Mouse (Mus musculus): ENCODE results near the gene Best1. TPM values are rescaled to one million over a fixed set of nuclear protein-coding genes. Genes with fewer than 3 reads are reported as not detected.

Gene Best1
- polyA plus RNA-seq (2015; fragmentation: Nextera tagmentation; extraction: Ambion mirVana): 2.3 TPM in 2 replicates

- Histone ChIP-seq H3K4me2 (no peak within 1 kb of the TSS), H3K4me1 (replicated peaks) (no peaks in the 10 kb centered on the region), H3K4me3 (no peak within 1 kb of the TSS), H3K27me3 (no peaks in the 10 kb centered on the region), H3K36me3 (no peaks in the 10 kb centered on the region), H3K9ac (no peak within 1 kb of the TSS), H3K9me3 (no peaks in the 10 kb centered on the region), H3K27ac (replicated peaks) (no peak within 1 kb of the TSS)
- no peak for ATAC-seq (ENCODE audit: low FRiP score, low read depth)
- WGBS: 81% methylated on average over 7 of the region's 7 CpGs
Measured at GRCm38 (mm10) chr19:10001206-10001969, at the start of gene Best1, which contains the start of gene Rab3il1. TSS of gene Best1 (minus strand) at chr19:10001633. TSS of gene Rab3il1 (plus strand) at chr19:10001669.

DNA sequence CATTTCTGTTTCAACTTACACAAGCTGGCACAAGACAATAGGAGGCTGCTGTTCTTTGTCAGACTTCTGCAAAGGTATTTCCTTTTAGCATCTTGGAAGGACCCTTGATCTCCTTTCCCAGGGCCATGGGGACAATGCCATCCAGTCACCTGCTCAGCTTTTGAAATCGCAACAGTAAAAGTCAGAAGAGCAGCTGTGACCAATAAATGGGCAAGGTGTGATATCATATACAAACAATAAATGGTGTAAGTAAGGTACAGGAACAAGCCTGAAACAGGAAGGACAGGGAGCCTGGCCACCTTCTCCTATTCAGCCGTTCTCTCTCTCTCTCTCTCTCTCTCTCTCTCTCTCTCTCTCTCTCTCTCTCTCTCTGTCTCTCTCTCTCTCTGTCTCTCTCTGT is 49.0 kb upstream of the Best1 start:
- Histone ChIP-seq H3K9me3 (no peaks in the 10 kb centered on the region), H3K9ac (no peak overlapping the region), H3K4me1 (replicated peaks) (no peaks in the 10 kb centered on the region), H3K27me3 (no peaks in the 10 kb centered on the region), H3K4me2 (no peak overlapping the region), H3K36me3 (peaks cover 30% of the 10 kb centered on the region), H3K27ac (replicated peaks) (no peak overlapping the region), H3K4me3 (no peak overlapping the region)
- no peak for ATAC-seq (ENCODE audit: low FRiP score, low read depth)
- WGBS: 82% methylated on average over 2 of the region's 2 CpGs

DNA sequence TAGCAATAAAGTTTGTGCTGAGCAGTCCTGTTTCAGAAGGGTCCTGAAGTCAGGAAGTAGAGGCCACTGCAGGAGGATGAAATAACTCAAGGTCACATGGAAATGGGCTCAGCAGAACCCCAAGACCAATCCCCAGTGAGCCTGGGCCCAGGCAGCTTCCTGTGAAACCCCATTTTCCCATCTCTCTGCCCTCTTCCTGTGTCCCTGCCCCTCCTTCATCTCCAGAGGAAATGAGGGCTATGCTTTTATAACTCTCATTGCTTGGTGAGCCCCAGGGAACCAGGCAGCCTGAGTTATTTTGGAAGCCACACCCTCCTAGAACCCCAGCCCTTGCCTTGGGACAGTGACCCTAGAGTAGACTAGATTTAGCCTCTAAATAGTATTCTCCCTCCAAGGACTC is 48.1 kb upstream of the Best1 start:
- Histone ChIP-seq H3K9ac (no peak overlapping the region), H3K27me3 (no peaks in the 10 kb centered on the region), H3K36me3 (peaks cover 22% of the 10 kb centered on the region), H3K27ac (replicated peaks) (no peak overlapping the region), H3K4me2 (no peak overlapping the region), H3K4me3 (no peak overlapping the region), H3K4me1 (replicated peaks) (no peaks in the 10 kb centered on the region), H3K9me3 (no peaks in the 10 kb centered on the region)
- no peak for ATAC-seq (ENCODE audit: low FRiP score, low read depth)

DNA sequence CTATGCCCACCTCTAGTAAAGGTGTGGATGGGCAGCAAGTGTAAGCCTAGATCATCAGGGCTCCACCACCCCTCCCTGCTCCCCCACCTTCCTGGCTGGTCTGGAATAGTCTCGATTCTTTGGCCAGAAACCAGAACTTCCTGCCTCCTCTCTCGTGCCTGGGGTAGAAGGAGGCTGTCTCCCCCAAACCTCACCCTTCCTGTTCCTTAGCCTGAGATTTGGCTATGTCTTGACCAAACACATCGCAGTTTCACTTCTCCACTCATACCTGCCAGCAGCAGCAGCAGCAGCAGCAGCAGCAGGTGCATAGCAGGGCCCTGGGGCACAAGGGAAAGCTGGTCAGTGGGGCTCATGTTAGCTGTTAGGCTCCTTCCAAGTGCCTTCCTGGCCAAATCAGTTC is 45.5 kb upstream of the Best1 start:
- 55% methylated on average over 3 of the region's 3 CpGs for WGBS
- ATAC-seq (ENCODE audit: low FRiP score, low read depth): no peak
- peaks cover 23% of the 10 kb centered on the region for H3K4me1 ChIP-seq (replicated peaks)
- H3K4me3 ChIP-seq: no peak overlapping the region
- H3K9me3 ChIP-seq: no peaks in the 10 kb centered on the region
- H3K9ac ChIP-seq: no peak overlapping the region
- H3K27me3 ChIP-seq: no peaks in the 10 kb centered on the region
- no peak overlapping the region for H3K27ac ChIP-seq (replicated peaks)
- no peaks in the 10 kb centered on the region for H3K36me3 ChIP-seq
- H3K4me2 ChIP-seq: no peak overlapping the region

DNA sequence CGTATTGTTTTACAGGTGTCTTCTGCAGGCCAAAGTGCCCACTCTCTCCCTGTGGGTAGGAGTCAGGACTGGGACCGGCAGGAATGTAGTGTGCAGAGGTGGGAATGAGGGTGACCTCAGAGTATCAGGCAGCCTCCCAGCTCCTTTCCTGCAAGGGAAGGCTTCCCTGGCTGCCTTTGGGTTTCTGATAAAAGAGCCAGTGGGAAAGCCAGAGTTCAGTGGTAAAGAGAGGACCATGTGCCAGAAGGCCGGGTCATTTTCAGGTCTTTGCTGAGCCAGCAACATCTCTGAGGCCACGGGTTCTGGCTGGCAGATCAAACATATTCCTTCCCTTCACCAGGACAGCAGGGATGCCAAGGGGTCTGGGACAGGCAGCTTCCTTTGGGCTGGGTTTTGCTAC is 44.9 kb upstream of the Best1 start:
- no peak overlapping the region for H3K4me3 ChIP-seq
- no peak overlapping the region for H3K27ac ChIP-seq (replicated peaks)
- H3K9ac ChIP-seq: no peak overlapping the region
- no peaks in the 10 kb centered on the region for H3K36me3 ChIP-seq
- no peak for ATAC-seq (ENCODE audit: low FRiP score, low read depth)
- 77% methylated on average over 4 of the region's 4 CpGs for WGBS
- H3K4me1 ChIP-seq (replicated peaks): peaks cover 25% of the 10 kb centered on the region
- H3K9me3 ChIP-seq: no peaks in the 10 kb centered on the region
- H3K27me3 ChIP-seq: no peaks in the 10 kb centered on the region
- no peak overlapping the region for H3K4me2 ChIP-seq

GRCm38 (mm10) chr19:10045707-10046106 is 44.3 kb upstream of the Best1 start:
- Histone ChIP-seq H3K4me2 (no peak overlapping the region), H3K9me3 (no peaks in the 10 kb centered on the region), H3K27me3 (no peaks in the 10 kb centered on the region), H3K9ac (no peak overlapping the region), H3K4me3 (no peak overlapping the region), H3K27ac (replicated peaks) (no peak overlapping the region), H3K4me1 (replicated peaks) (peaks cover 30% of the 10 kb centered on the region), H3K36me3 (no peaks in the 10 kb centered on the region)
- WGBS: 85% methylated on average over 2 of the region's 2 CpGs
- no peak for ATAC-seq (ENCODE audit: low FRiP score, low read depth)

GRCm38 (mm10) chr19:10043643-10044042 is 42.2 kb upstream of the Best1 start:
- H3K9me3 ChIP-seq: no peaks in the 10 kb centered on the region
- no peak overlapping the region for H3K4me3 ChIP-seq
- no peaks in the 10 kb centered on the region for H3K36me3 ChIP-seq
- peak overlapping the region; percentile 81; the same call in 1 of the 2 replicates for H3K4me2 ChIP-seq
- H3K27ac ChIP-seq (replicated peaks): no peak overlapping the region
- H3K27me3 ChIP-seq: no peaks in the 10 kb centered on the region
- ATAC-seq (ENCODE audit: low FRiP score, low read depth): no peak
- H3K9ac ChIP-seq: no peak overlapping the region
- peaks cover 36% of the 10 kb centered on the region for H3K4me1 ChIP-seq (replicated peaks)

- Histone ChIP-seq H3K27me3 (no peaks in the 10 kb centered on the region), H3K27ac (replicated peaks) (no peak overlapping the region), H3K4me3 (peak overlapping the region; percentile 66), H3K9me3 (no peaks in the 10 kb centered on the region), H3K4me2 (peak overlapping the region; percentile 81), H3K4me1 (replicated peaks) (peaks cover 36% of the 10 kb centered on the region), H3K9ac (no peak overlapping the region), H3K36me3 (no peaks in the 10 kb centered on the region)
- ATAC-seq (ENCODE audit: low FRiP score, low read depth): no peak
- 77% methylated on average over 4 of the region's 4 CpGs for WGBS
Measured at GRCm38 (mm10) chr19:10042816-10043215, 41.4 kb upstream of the Best1 start.

GRCm38 (mm10) chr19:10042232-10042631 is 40.8 kb upstream of the Best1 start:
- H3K4me3 ChIP-seq: peak overlapping the region; percentile 66
- 51% methylated on average over 6 of the region's 6 CpGs for WGBS
- H3K4me2 ChIP-seq: peak overlapping the region; percentile 81
- H3K9me3 ChIP-seq: no peaks in the 10 kb centered on the region
- H3K27ac ChIP-seq (replicated peaks): no peak overlapping the region; the same call in 1 of the 2 replicates
- H3K27me3 ChIP-seq: no peaks in the 10 kb centered on the region
- H3K4me1 ChIP-seq (replicated peaks): peaks cover 36% of the 10 kb centered on the region
- peak overlapping the region; percentile 71 for H3K9ac ChIP-seq
- no peaks in the 10 kb centered on the region for H3K36me3 ChIP-seq
- ATAC-seq (ENCODE audit: low FRiP score, low read depth): peak; percentile 6

DNA sequence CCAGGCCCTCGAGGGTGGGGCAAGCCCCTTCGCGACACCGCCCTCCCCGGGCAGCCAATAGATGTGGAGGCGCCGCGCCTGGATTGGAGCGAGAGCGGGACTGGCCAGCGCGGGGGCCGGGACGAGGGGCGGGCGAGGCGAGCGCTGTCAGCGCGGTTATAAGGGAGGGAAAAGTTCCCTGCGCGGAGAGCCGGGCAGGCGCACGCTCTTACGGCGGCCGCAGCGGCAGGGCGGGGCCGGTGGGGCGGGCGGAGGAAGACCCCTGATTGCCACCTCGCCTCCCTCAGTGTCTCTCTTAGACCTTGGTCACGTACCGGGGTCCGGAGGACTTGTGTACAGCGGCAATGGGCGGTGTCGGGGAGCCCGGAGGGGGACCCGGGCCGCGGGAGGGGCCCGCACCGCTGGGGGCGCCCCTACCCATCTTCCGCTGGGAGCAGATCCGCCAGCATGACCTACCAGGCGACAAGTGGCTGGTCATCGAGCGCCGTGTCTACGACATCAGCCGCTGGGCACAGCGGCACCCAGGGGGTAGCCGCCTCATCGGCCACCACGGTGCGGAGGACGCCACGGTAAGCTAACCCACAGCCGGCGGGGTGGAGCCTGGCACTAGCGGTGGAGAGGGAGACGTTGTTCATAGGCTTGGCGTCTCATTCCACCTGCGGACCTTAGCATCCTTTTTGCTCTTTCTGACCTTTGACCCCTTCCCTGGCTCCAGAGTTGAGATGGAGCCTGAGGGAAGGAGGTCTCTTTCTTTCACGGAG is 40.1 kb upstream of the Best1 start, which contains the start of gene Fads3:
Fads3 (plus strand) TSS at position 182 of the 761 bp plus-strand sequence.
- Histone ChIP-seq H3K27ac (replicated peaks) (peak within 1 kb of the TSS; percentile 64), H3K9ac (peak within 1 kb of the TSS; percentile 71), H3K4me3 (peak within 1 kb of the TSS; percentile 66), H3K27me3 (no peaks in the 10 kb centered on the region), H3K36me3 (no peaks in the 10 kb centered on the region), H3K4me1 (replicated peaks) (peaks cover 36% of the 10 kb centered on the region), H3K9me3 (no peaks in the 10 kb centered on the region), H3K4me2 (peak within 1 kb of the TSS; percentile 81)
- ATAC-seq (ENCODE audit: low FRiP score, low read depth): peak; percentile 91
- WGBS: under 1% methylated on average over 47 of the region's 69 CpGs

GRCm38 (mm10) chr19:10040866-10041387 is 39.5 kb upstream of the Best1 start:
- peak overlapping the region; percentile 81 for H3K4me2 ChIP-seq
- WGBS: 6% methylated on average over 16 of the region's 20 CpGs
- H3K36me3 ChIP-seq: no peaks in the 10 kb centered on the region
- peak overlapping the region; percentile 66 for H3K4me3 ChIP-seq
- no peaks in the 10 kb centered on the region for H3K27me3 ChIP-seq
- peaks cover 36% of the 10 kb centered on the region for H3K4me1 ChIP-seq (replicated peaks)
- no peaks in the 10 kb centered on the region for H3K9me3 ChIP-seq
- peak; percentile 48 for ATAC-seq (ENCODE audit: low FRiP score, low read depth)
- peak overlapping the region; percentile 71 for H3K9ac ChIP-seq
- peak overlapping the region; percentile 64 for H3K27ac ChIP-seq (replicated peaks)

DNA sequence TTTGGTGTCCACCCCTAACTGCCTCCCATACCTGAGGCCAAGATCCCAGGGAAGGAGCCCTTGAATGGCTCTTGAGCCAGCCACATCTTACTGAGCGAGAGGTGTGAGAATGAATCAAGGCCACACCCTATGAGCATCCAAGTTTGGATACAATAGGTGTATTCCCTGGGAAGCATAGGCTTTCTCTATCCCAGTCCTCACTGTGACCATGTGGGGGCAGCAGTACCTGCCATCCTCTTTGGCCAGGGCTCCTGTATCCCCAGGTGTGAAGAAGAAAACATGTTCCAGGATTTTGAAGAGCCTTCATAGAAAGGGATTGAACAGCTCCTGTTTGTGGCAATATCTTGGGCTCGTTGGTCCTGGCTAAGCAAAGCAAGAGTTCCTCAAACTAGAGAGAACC is 38.2 kb upstream of the Best1 start:
- Histone ChIP-seq H3K4me2 (no peak overlapping the region), H3K9me3 (no peaks in the 10 kb centered on the region), H3K4me1 (replicated peaks) (peaks cover 36% of the 10 kb centered on the region), H3K9ac (no peak overlapping the region), H3K36me3 (no peaks in the 10 kb centered on the region), H3K27ac (replicated peaks) (no peak overlapping the region), H3K27me3 (no peaks in the 10 kb centered on the region), H3K4me3 (no peak overlapping the region)
- ATAC-seq (ENCODE audit: low FRiP score, low read depth): no peak
- 94% methylated on average over 2 of the region's 2 CpGs for WGBS

Measured in hindbrain, embryonic 15.5 days (tissue).